Mouse (Mus musculus) left cerebral cortex, adult 11 months (tissue): ENCODE measurements around the gene Slc4a4.
"Not testable (repeated sequence)": the region's sequence is repeated elsewhere in the genome, so short reads cannot be mapped to it uniquely, and the experiment has no call there.

Experiments
- DNase-seq: peaks from one replicate; pipeline ENCODE4 v3.0.0; 2022; ENCODE audit warnings: low spot score

Gene Slc4a4

GRCm38 (mm10) chr5:88960342-88961105 is 73.9 kb downstream of the Slc4a4 start:
- no peak for DNase-seq

- DNase-seq, result no peak
Measured at GRCm38 (mm10) chr5:88961351-88961761, 74.7 kb downstream of the Slc4a4 start.

GRCm38 (mm10) chr5:88964685-88965290 is 78.2 kb downstream of the Slc4a4 start:
- no peak for DNase-seq

DNA sequence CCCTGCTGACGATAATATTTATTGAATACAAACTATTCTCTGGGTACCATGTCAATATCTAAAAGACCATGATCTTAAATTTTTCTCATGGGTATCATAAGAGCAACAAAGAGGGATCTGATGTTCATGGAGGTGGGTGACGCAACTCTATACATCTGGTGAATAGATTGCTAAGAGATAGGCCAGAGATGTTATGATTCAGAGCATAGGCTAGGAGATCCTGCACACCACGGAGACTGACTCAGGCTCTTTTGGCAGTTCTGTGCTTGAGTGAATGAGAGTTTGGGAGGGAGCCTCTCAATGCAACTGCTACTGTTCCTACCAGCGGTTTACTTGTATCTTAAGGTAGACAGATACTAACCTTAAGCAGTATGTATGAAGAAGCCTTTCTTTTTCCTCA is 79.9 kb downstream of the Slc4a4 start:
- DNase-seq, result no peak

- no peak for DNase-seq
Measured at GRCm38 (mm10) chr5:88968923-88969639, 82.5 kb downstream of the Slc4a4 start.

GRCm38 (mm10) chr5:88971554-88971953 is 84.9 kb downstream of the Slc4a4 start:
- DNase-seq, result no peak

- DNase-seq, result no peak
Measured at GRCm38 (mm10) chr5:88972277-88972676, 85.7 kb downstream of the Slc4a4 start.

DNA sequence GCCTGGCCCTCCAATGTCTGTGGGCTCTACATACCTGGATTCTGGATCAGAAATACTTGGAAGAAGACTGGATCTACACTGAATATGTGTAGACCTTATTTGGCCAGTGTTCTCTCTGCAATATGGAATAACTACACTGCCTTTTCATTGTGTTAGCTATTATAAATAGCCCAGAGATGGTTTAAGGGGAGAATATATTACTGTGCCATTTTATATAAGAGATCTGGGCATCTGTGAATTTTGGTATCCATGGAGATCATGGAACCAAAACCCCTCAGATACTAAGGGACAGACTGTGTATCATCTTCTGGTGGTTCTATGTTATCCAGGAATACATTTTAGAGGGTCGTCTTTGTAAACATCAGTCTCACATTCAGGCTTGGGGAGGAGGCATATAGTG is 86.5 kb downstream of the Slc4a4 start:
- DNase-seq, result no peak

DNA sequence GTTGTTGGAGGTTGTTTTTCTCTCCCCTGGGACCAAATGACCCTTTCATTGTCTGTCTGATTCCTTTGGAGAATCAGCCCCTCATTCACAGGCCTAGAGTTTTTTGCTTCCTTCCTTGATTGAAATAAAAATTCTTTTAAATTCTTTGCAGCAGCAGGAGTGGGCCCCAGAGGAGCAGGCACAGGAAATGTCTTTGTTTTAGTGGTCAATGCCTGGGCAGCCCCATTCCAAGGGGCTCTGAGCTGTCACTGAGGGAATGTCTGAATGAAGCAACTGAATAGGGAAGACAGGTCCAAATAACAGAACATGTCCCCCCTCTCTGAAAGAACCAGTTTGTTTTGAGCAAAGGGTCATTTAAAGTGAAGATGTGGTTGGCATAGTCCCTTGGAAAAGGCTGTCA is 89.1 kb downstream of the Slc4a4 start:
- DNase-seq, result no peak

DNA sequence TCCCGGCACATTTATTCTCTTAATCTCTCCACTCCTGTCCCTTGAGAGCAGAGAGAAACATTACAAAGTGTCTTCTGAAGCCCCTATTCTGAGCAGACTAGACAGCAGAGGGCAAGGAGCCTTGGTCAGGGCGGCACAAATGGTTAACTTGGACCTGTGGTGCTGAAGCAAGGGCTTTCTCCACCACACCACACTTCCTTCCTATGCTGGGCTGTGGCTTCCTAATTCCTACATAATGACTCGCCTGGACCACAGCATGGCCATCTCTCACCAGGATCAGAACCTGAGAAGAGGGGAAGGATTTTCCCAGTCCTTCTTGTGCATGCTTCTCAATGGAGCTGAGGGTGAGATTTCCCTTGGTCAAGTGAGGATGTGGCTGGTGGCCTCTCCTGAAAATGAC is 89.8 kb downstream of the Slc4a4 start:
- no peak for DNase-seq

DNA sequence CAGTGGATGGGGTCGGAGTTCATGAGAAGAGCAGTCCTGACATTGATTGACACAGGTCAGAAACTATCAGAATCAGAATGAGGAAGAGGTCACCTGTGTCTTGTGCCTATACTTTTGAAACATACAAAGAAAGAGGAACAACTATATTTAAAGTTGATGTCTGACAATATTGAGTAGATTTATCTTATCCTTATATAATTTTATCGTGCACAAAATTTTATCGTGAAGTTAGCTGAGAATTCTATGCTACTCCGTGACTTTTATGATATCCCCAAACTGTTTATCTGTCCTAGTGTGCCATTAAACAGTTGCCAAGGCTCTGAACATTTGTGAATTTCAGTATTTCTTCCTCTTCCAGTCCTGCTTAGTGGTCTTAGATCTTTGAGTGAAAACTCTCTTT is 94.1 kb downstream of the Slc4a4 start:
- no peak for DNase-seq

DNA sequence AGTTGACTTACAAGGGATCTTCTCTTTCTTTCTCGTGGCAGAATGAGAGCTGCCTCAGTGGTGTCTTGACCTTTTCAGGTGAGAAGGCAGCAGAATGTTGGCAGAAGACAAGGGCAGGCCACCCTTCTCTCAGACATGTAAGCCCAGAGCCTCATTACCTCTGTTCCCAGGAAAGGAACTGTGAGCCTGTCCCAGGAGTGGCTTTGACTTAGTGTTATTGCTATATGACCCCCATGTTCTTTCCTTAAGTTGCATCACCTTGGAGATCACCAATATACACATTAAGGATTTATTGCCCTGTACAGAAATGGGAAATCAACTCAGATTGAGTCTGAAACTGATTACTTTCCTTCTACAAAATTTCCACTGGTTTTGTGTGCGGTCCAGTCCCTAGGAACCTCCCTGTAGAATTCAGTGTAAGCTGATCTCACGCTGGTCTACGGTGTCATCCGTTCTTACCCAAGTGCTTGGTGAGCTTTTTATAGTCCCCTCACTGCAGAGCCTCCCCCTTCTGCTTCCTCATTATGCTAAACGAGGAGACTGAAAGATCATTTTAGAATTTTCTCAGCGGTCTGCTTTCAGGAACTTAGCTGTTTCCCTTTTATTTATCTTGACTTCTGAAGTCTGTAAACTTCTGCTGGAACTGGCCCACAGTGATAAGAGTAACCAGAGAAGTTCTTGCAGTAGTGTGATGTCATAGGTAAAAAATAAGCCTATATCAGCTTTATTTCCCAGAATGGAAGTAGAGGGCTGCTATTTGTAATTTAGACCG is 94.8 kb downstream of the Slc4a4 start:
- no peak for DNase-seq

DNA sequence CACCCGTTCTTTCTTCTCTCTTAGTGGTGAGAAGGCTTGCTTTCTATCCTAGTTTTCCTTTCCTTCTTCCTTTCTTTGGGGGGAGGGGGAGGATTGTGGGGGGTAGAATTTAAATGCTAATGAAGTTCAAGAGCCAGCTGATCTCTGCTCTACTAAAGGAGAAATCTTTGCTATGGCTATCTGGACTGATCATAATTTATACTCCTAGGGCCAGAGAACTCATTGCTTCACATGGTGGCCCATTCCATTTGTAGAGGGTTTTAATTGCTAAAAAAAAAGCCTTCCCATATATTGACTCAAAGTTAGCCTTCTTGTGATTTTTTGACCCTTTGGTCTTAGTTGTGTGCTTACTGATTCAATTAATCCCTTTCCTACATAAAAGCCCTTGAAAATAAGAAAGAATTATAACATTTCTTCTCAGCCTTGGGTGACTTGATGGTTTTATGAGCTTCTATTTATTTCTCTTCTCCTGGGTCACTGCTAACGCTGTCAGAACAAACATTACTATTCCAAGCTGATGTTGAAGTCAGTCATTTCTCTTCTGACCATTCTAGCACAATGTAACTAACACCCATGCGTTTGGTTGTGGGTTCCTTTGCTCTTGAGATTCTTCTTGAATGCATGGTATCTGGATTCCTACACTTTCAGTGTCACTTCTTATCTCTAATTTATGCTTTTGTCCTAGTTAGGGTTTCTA is 95.6 kb downstream of the Slc4a4 start:
- DNase-seq, result no peak

- no peak for DNase-seq
Measured at GRCm38 (mm10) chr5:88983170-88983569, 96.6 kb downstream of the Slc4a4 start.

GRCm38 (mm10) chr5:88983652-88984051 is 97.0 kb downstream of the Slc4a4 start:
- DNase-seq, result no peak

DNA sequence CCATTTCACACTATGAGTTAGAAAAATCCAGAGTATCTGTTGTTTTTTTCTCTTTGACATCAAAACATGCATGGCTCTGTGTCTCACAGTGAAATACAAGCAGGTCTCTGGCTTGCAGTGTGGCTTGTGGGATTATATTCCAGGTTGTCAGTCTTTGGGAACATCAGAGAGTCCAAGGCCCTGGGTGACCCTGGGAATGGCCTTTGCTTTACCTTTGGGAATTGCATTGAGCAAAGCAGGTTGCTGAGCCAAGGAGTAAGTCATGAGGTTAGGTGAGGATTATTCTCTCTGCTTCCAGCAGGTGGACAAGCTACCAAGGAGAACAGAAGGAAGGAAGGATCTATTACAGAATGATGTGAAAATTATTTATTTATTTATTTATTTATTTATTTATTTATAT is 102.4 kb downstream of the Slc4a4 start:
- DNase-seq, result no peak

DNA sequence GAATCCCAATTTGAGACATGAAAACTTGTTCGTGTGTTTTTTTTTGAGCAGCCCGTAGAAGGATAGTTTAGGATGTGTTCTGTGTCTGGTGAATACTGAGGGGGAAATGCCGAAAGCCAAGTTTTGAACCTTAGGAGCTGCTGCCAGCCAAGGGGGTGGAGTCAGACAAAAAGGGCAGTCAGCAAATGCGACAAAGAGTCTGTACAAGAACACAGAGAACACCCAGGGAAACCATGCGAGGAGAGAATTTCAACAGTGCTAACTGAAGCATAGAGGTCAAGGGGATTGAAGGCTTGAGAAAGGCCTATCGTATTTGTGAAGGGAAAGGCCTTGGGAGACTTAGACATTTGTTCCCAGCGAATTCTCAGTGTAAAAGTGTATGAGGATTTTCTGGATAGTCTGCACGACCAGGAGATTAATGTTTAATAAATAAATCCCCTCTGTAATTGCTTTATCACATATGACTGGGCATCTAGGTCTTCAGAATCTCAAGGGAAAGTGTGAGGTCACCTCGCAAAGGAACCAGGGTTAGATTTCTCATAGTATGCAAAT is 103.7 kb downstream of the Slc4a4 start:
- DNase-seq, result no peak

GRCm38 (mm10) chr5:88991309-88991708 is 104.7 kb downstream of the Slc4a4 start:
- not testable (repeated sequence) for DNase-seq

- DNase-seq, result no peak
Measured at GRCm38 (mm10) chr5:88994533-88994932, 107.9 kb downstream of the Slc4a4 start.

GRCm38 (mm10) chr5:88996246-88996645 is 109.6 kb downstream of the Slc4a4 start:
- no peak for DNase-seq

GRCm38 (mm10) chr5:88997277-88997676 is 110.7 kb downstream of the Slc4a4 start:
- no peak for DNase-seq
